Mouse (Mus musculus) G1E-ER4 (cell line): ENCODE data around the gene Ripor2. TPM values are rescaled to one million over a fixed set of nuclear protein-coding genes. Genes with fewer than 3 reads are reported as not detected.

ENCODE experiments used
- GATA1 ChIP-seq: IDR thresholded peaks from one replicate; pipeline ENCODE4 v1.8.0; 2012; ENCODE audit warnings: low read length, inconsistent platforms
- polyA plus RNA-seq: library from polyadenylated mRNA; stranded (reverse); fragments of >175 nt; gene quantifications from 2 replicates; pipeline ENCODE4 v1.2.3, GENCODE M21; 2012

Gene Ripor2
- polyA plus RNA-seq, 1 experiment: not detected

- no peak for TF ChIP-seq GATA1
These were observed 66.0 kb downstream of the Ripor2 start for GRCm38 (mm10) chr13:24648027-24648426.

GRCm38 (mm10) chr13:24648668-24649067 is 66.7 kb downstream of the Ripor2 start:
- TF ChIP-seq GATA1: no peak

- no peak for TF ChIP-seq GATA1
These were observed 67.1 kb downstream of the Ripor2 start for GRCm38 (mm10) chr13:24649099-24649498.

- no peak for TF ChIP-seq GATA1
These were observed 69.0 kb downstream of the Ripor2 start for GRCm38 (mm10) chr13:24651018-24651417.

GRCm38 (mm10) chr13:24654919-24655635 is 73.1 kb downstream of the Ripor2 start:
- no peak for TF ChIP-seq GATA1

GRCm38 (mm10) chr13:24656719-24657497 is 74.9 kb downstream of the Ripor2 start:
- TF ChIP-seq GATA1: no peak

- no peak for TF ChIP-seq GATA1
These were observed 84.8 kb downstream of the Ripor2 start for GRCm38 (mm10) chr13:24666763-24667162.

- no peak for TF ChIP-seq GATA1
These were observed 86.6 kb downstream of the Ripor2 start for GRCm38 (mm10) chr13:24668556-24668955.

- TF ChIP-seq GATA1: no peak
These were observed 88.7 kb downstream of the Ripor2 start for GRCm38 (mm10) chr13:24670676-24671075.

- no peak for TF ChIP-seq GATA1
These were observed 97.2 kb downstream of the Ripor2 start for GRCm38 (mm10) chr13:24679027-24679680.

GRCm38 (mm10) chr13:24680951-24681350 is 99.0 kb downstream of the Ripor2 start:
- no peak for TF ChIP-seq GATA1

GRCm38 (mm10) chr13:24682346-24682745 is 100.4 kb downstream of the Ripor2 start:
- no peak for TF ChIP-seq GATA1

GRCm38 (mm10) chr13:24684503-24684902 is 102.5 kb downstream of the Ripor2 start:
- TF ChIP-seq GATA1: no peak

- no peak for TF ChIP-seq GATA1
These were observed 103.9 kb downstream of the Ripor2 start for GRCm38 (mm10) chr13:24685846-24686245.

GRCm38 (mm10) chr13:24686705-24687665 is 105.0 kb downstream of the Ripor2 start:
- TF ChIP-seq GATA1: no peak
